Mouse (Mus musculus): ENCODE measurements around the gene Olfr464. TPM values are rescaled to one million over a fixed set of nuclear protein-coding genes. Genes with fewer than 3 reads are reported as not detected.

Gene Olfr464
- total RNA-seq, 2 experiments from 2014 or later = not detected

Other genes starting within 250 kb of the Olfr464 start
- 10 to 100 TPM; 38.6 to 42.6 TPM for gene Supt4a, start 183.4 kb downstream of the Olfr464 start, total RNA-seq (2021)
- gene Tspoap1, start 160.4 kb downstream of the Olfr464 start, total RNA-seq (2021) = under 1 TPM; 0.27 to 0.38 TPM
- 1 to 10 TPM in 1 of 2 experiments, not detected in 1; 4.4 TPM for gene Mpo, start 127.4 kb downstream of the Olfr464 start, total RNA-seq (2021)
- not detected for gene Lpo, start 92.7 kb downstream of the Olfr464 start, total RNA-seq (2021)
- gene Mks1, start 67.8 kb downstream of the Olfr464 start, total RNA-seq (2021) = 1 to 10 TPM; 2.9 to 3.0 TPM
- under 1 TPM in 1 of 2 experiments, not detected in 1; 0.47 TPM for gene Epx, start 45.4 kb downstream of the Olfr464 start, total RNA-seq (2021)
- not detected for gene Olfr462, start 28.7 kb downstream of the Olfr464 start, total RNA-seq (2021)
- gene Olfr463, start 23.6 kb downstream of the Olfr464 start, total RNA-seq (2021) = not detected
- gene Dynll2, start 66.6 kb upstream of the Olfr464 start, total RNA-seq (2021) = 100 to 1,000 TPM; 122 to 139 TPM
- gene Srsf1, start 126.4 kb upstream of the Olfr464 start, total RNA-seq (2021) = 100 to 1,000 TPM in 1 of 2 experiments, 10 to 100 TPM in 1; 89.5 to 128 TPM
- gene Vezf1, start 147.3 kb upstream of the Olfr464 start, total RNA-seq (2021) = 10 to 100 TPM; 44.0 to 46.4 TPM
- 10 to 100 TPM; 50.5 to 60.6 TPM for gene Cuedc1, start 177.1 kb upstream of the Olfr464 start, total RNA-seq (2021)